Mouse (Mus musculus) ES-E14 (cell line): ENCODE results near the gene Lrrc28.

Source experiments
- CHD2 ChIP-seq: IDR thresholded peaks from 2 replicates; pipeline ENCODE4 v1.6.1; 2014; ENCODE audit warnings: mild to moderate bottlenecking, low read depth, low read length, inconsistent platforms
- HCFC1 ChIP-seq: IDR thresholded peaks from 2 replicates; pipeline ENCODE4 v1.6.1; 2012; ENCODE audit warnings: low read length, inconsistent platforms, borderline replicate concordance; ENCODE audit not compliant: insufficient read depth
- MAFK ChIP-seq: IDR thresholded peaks from 2 replicates; pipeline ENCODE4 v1.6.1; 2014; ENCODE audit warnings: mild to moderate bottlenecking, low read depth, low read length, inconsistent platforms; ENCODE audit not compliant: insufficient read depth
- ZNF384 ChIP-seq: IDR thresholded peaks from 2 replicates; pipeline ENCODE4 v1.6.1; 2012; ENCODE audit warnings: low read depth, low read length, inconsistent platforms

GRCm38 (mm10) chr7:67632380-67632779 lies 12.7 kb downstream of the Lrrc28 start:
- TF ChIP-seq HCFC1, result no peak
- TF ChIP-seq ZNF384, result no peak
- TF ChIP-seq CHD2, result no peak
- no peak for TF ChIP-seq MAFK
